Mouse (Mus musculus) liver, postnatal 0 days (tissue): Measurements from ENCODE around the gene Gm28047. TPM values are rescaled to one million over a fixed set of nuclear protein-coding genes. Genes with fewer than 3 reads are reported as not detected.
"Not testable (repeated sequence)": the region's sequence is repeated elsewhere in the genome, so short reads cannot be mapped to it uniquely, and the experiment has no call there.

Source experiments
- ATAC-seq: fragments of 200-750 bp; cut with Nextera tagmentation; 2 replicates; pipeline ENCODE4 v1.8.0; 2017; ENCODE audit warnings: mild to moderate bottlenecking, moderate library complexity
- DNase-seq: peaks from one replicate; pipeline ENCODE4 v3.0.0-alpha.2; 2016
- H3K27ac ChIP-seq: fragments of 300-500 bp; sonication (generic); 2 replicates; pipeline ENCODE4 v1.5.1; 2014; ENCODE audit warnings: antibody characterized with exemption, moderate library complexity, mild to moderate bottlenecking, low read depth
- H3K27me3 ChIP-seq: fragments of 300-500 bp; sonication (generic); 2 replicates; pipeline ENCODE4 v1.6.1; 2014; ENCODE audit warnings: low read length, control low read depth, mixed read lengths; ENCODE audit not compliant: insufficient read depth
- H3K36me3 ChIP-seq: fragments of 300-500 bp; sonication (generic); replicated peaks from 2 replicates; pipeline ENCODE4 v1.6.1; 2014; ENCODE audit warnings: mild to moderate bottlenecking, control low read depth, low read length, moderate library complexity, mixed read lengths; ENCODE audit not compliant: insufficient read depth
- H3K4me1 ChIP-seq: fragments of 300-500 bp; sonication (generic); 2 replicates; pipeline ENCODE4 v1.6.1; 2014; ENCODE audit warnings: antibody characterized with exemption, mild to moderate bottlenecking, control low read depth; ENCODE audit not compliant: insufficient read depth
- H3K4me2 ChIP-seq: fragments of 300-500 bp; sonication (generic); 2 replicates; pipeline ENCODE4 v1.6.1; 2014; ENCODE audit warnings: low read depth, mild to moderate bottlenecking, low read length, moderate library complexity, mixed read lengths
- H3K4me3 ChIP-seq: fragments of 300-500 bp; sonication (generic); 2 replicates; pipeline ENCODE4 v1.5.1; 2014; ENCODE audit warnings: low read depth, low read length
- H3K9ac ChIP-seq: fragments of 300-500 bp; sonication (generic); replicated peaks from 2 replicates; pipeline ENCODE4 v1.6.1; 2014; ENCODE audit warnings: mild to moderate bottlenecking, moderate library complexity
- H3K9me3 ChIP-seq: fragments of 300-500 bp; sonication (generic); 2 replicates; pipeline ENCODE4 v1.6.1; 2016; ENCODE audit warnings: mild to moderate bottlenecking, control low read depth, low read length, mixed read lengths
- CTCF ChIP-seq: sonication (generic); IDR thresholded peaks from 2 replicates; pipeline ENCODE4 v1.5.1; 2016; ENCODE audit warnings: antibody characterized with exemption, low read depth
- EP300 ChIP-seq: IDR thresholded peaks from 2 replicates; pipeline ENCODE4 v1.6.1; 2016; ENCODE audit warnings: antibody characterized with exemption, low read depth, mild to moderate bottlenecking
- WGBS: fragments of 180-500 bp; shearing (Covaris S2); extraction: QIAGEN DNeasy Blood & Tissue Kit; methylation state at CpG from one replicate; pipeline ENCODE4 v1.1.7; 2014; ENCODE audit not compliant: insufficient replicate concordance; 5-methylcytosine and 5-hydroxymethylcytosine counted together
- polyA plus RNA-seq: library from polyadenylated mRNA; unstranded; fragments of >200 nt; fragmentation: Nextera tagmentation; extraction: Ambion mirVana; gene quantifications from 2 replicates; pipeline ENCODE4 v1.2.1, GENCODE M21; 2015

The Gm28047 gene
- polyA plus RNA-seq, 1 experiment from 2014 or later = not detected

GRCm38 (mm10) chr15:102670281-102670680 lies 45.4 kb upstream of the Gm28047 start:
- H3K9ac ChIP-seq = peak overlapping the region; percentile 96
- peaks cover 15% of the 10 kb centered on the region; the same call in 1 of the 2 replicates for H3K27me3 ChIP-seq
- 9% methylated on average over 6 of the region's 6 CpGs for WGBS
- DNase-seq = no peak
- H3K4me3 ChIP-seq = peak overlapping the region; percentile 87
- H3K4me2 ChIP-seq = peak overlapping the region; percentile 85
- peaks cover 23% of the 10 kb centered on the region for H3K36me3 ChIP-seq
- H3K4me1 ChIP-seq = peaks cover 21% of the 10 kb centered on the region
- H3K27ac ChIP-seq = peak overlapping the region; percentile 94
- TF ChIP-seq CTCF (no peak), EP300 (no peak)
- no peak for ATAC-seq
- no peaks in the 10 kb centered on the region for H3K9me3 ChIP-seq

GRCm38 (mm10) chr15:102669571-102669970 lies 44.7 kb upstream of the Gm28047 start:
- Histone ChIP-seq H3K27ac (no peak overlapping the region), H3K4me1 (peaks cover 21% of the 10 kb centered on the region), H3K4me2 (peak overlapping the region; percentile 85), H3K9ac (peak overlapping the region; percentile 38), H3K27me3 (peaks cover 15% of the 10 kb centered on the region; the same call in 1 of the 2 replicates), H3K4me3 (peak overlapping the region; percentile 87; the same call in 1 of the 2 replicates), H3K9me3 (no peaks in the 10 kb centered on the region), H3K36me3 (peaks cover 30% of the 10 kb centered on the region)
- WGBS = 78% methylated on average over 8 of the region's 8 CpGs
- no peak for TF ChIP-seq CTCF
- no peak for TF ChIP-seq EP300
- ATAC-seq (no peak), DNase-seq (no peak)

DNA sequence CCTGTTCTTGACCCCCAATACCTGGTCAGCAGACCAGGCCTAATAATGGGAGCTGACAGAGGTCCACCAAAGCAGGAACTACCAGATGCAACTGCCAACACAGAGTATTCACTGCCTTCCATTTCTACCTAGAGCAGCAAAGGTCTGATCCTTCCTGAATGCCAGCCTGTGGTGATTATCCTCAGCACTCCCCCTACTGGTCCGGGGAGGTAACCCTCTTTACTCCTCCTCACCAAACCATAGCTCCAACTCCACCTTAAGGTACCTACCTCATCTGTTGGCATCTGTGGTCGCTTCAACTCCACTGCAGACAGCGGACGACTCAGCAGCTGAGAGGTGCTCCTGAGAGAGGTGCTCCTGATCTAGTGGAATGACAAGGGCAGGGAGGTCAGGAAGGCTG lies 40.6 kb upstream of the Gm28047 start:
- no peaks in the 10 kb centered on the region for H3K27me3 ChIP-seq
- WGBS = 28% methylated on average over 4 of the region's 4 CpGs
- TF ChIP-seq EP300 (no peak), CTCF (peak; percentile 82)
- peak; percentile 67 for DNase-seq
- H3K4me2 ChIP-seq = no peak overlapping the region
- peaks cover 60% of the 10 kb centered on the region for H3K36me3 ChIP-seq
- H3K9me3 ChIP-seq = no peaks in the 10 kb centered on the region
- peaks cover 11% of the 10 kb centered on the region for H3K4me1 ChIP-seq
- H3K4me3 ChIP-seq = no peak overlapping the region
- ATAC-seq = peak; percentile 56
- no peak overlapping the region for H3K9ac ChIP-seq
- H3K27ac ChIP-seq = no peak overlapping the region

DNA sequence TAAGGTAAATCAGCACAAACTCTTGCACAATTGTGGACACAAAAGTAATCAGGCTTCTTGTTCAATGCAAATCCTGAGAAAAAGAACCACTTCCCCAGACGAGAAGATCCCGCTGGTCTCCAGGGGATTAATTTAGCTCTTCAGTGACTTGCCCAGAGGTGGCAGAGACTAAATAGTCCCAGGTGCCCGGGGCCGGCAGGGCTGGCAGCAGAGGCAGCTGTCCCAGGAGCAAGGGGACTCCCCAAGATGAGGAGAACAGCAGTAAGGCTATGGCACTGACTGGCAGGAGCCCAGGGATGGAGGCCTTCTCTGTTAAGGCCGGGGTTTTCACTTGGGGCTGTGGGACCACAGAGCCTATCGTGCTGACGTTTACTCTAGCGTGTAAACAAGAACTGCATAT lies 39.0 kb upstream of the Gm28047 start:
- no peaks in the 10 kb centered on the region for H3K9me3 ChIP-seq
- no peak overlapping the region for H3K27ac ChIP-seq
- H3K4me2 ChIP-seq = no peak overlapping the region
- ATAC-seq (no peak), DNase-seq (no peak)
- 80% methylated on average over 8 of the region's 8 CpGs for WGBS
- H3K36me3 ChIP-seq = peaks cover 63% of the 10 kb centered on the region
- no peaks in the 10 kb centered on the region; the same call in 1 of the 2 replicates for H3K4me1 ChIP-seq
- H3K9ac ChIP-seq = no peak overlapping the region
- no peaks in the 10 kb centered on the region for H3K27me3 ChIP-seq
- H3K4me3 ChIP-seq = no peak overlapping the region
- TF ChIP-seq EP300 = no peak
- no peak for TF ChIP-seq CTCF

GRCm38 (mm10) chr15:102662601-102663000 lies 37.7 kb upstream of the Gm28047 start:
- ATAC-seq, H3K4me3 ChIP-seq, H3K27me3 ChIP-seq, H3K9ac ChIP-seq, H3K9me3 ChIP-seq, H3K4me2 ChIP-seq, H3K27ac ChIP-seq, H3K4me1 ChIP-seq, DNase-seq: not testable (repeated sequence)
- WGBS = no CpG with 5 or more reads among the region's 2 CpGs
- H3K36me3 ChIP-seq = peaks cover 56% of the 10 kb centered on the region

DNA sequence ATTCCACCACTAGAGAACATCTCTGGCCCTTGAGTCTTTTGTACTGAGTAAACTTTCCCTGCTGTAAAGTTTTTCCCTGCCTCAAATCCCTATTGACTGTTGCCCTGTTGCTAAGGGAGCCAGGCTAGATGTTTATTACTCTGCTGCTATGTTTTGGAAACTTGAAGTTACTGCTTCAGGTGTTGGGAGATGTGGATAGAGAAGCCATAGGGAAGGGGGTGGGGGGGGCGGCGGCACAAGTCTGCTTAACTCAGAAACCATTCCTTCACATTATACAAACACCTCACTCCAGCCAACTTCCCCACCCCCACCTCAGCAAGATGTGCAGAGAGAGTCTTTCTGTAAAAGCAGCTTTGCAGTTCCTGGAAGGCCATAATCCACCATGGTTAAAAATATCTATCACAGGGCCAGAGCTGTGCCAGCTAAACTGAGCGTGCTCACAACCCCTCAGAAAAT lies 33.1 kb upstream of the Gm28047 start:
- WGBS = 71% methylated on average over 3 of the region's 3 CpGs

GRCm38 (mm10) chr15:102656658-102657057 lies 31.8 kb upstream of the Gm28047 start:
- H3K4me1 ChIP-seq = peaks cover 3% of the 10 kb centered on the region
- TF ChIP-seq EP300 = no peak
- TF ChIP-seq CTCF = no peak
- no peak overlapping the region for H3K4me3 ChIP-seq
- H3K27me3 ChIP-seq = no peaks in the 10 kb centered on the region
- 47% methylated on average over 4 of the region's 4 CpGs for whole genome bisulfite sequencing
- peaks cover 10% of the 10 kb centered on the region for H3K36me3 ChIP-seq
- H3K27ac ChIP-seq = no peak overlapping the region
- no peaks in the 10 kb centered on the region for H3K9me3 ChIP-seq
- ATAC-seq (no peak), DNase-seq (no peak)
- H3K9ac ChIP-seq = no peak overlapping the region
- no peak overlapping the region for H3K4me2 ChIP-seq

More for the DNA sequence above, 33.1 kb upstream of the Gm28047 start:
- ATAC-seq (no peak), DNase-seq (no peak)
- peaks cover 20% of the 10 kb centered on the region for H3K36me3 ChIP-seq
- H3K9ac ChIP-seq = no peak overlapping the region
- no peak overlapping the region for H3K4me2 ChIP-seq
- H3K9me3 ChIP-seq = no peaks in the 10 kb centered on the region
- TF ChIP-seq EP300 (no peak), CTCF (no peak)
- H3K4me3 ChIP-seq = no peak overlapping the region
- H3K27me3 ChIP-seq = no peaks in the 10 kb centered on the region
- H3K27ac ChIP-seq = no peak overlapping the region
- H3K4me1 ChIP-seq = peaks cover 3% of the 10 kb centered on the region

- not testable (repeated sequence) for H3K9me3 ChIP-seq, H3K27me3 ChIP-seq, H3K4me1 ChIP-seq, H3K4me2 ChIP-seq, DNase-seq, ATAC-seq, H3K36me3 ChIP-seq, H3K27ac ChIP-seq, H3K4me3 ChIP-seq, H3K9ac ChIP-seq
- 79% methylated on average over 8 of the region's 9 CpGs for WGBS
These were observed 27.2 kb upstream of the Gm28047 start for GRCm38 (mm10) chr15:102651928-102652660.
